Mouse (Mus musculus): ENCODE measurements around the gene Cyren. TPM values are rescaled to one million over a fixed set of nuclear protein-coding genes. Genes with fewer than 3 reads are reported as not detected.

Gene Cyren
- total RNA-seq, 1 experiment, result 4.3 TPM

DNA sequence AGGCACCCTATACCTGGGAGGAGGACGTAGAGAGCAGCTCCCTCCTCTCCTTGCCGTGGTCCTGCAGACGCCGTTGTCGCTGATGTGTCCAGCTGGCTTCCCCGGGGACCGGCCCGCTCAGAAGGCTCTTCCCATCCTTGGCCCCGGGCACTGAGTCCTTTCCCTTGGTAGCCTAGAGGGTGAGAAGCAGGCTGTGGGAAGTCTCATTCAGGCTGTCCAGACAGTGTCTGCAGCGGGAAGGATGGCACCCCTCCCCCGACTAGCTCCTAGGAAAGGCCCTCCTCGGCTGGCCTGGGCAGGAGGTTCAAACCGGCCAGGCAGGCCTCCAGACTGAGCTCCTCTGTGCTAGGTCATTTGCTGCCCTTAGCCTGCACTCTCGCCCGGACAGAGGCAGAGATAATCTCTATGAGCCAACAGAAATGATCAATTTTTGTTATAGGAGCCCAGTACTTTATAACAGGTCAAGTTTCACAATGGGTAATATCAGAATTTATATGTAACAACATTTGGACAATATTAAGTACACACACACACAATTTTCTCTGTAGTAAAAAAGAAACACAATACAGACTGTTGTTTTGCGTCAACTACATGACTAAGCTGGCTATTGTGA lies 18.4 kb upstream of the Cyren start:
- DNase-seq (ENCODE audit: low read depth, low spot score), result no peak
- in situ Hi-C loops (cut with MboI; ENCODE audit: low sequenced_read_pairs in 2 of 2, unreplicated experiment in 2 of 2), result no loop called here
- no peak overlapping the region for H3K4me3 ChIP-seq (ENCODE audit: insufficient read depth in 1 of 2, low read depth in 1 of 2, low read length in 2 of 2, poor library complexity in 1 of 2, severe bottlenecking in 1 of 2)
- H3K9ac ChIP-seq (ENCODE audit: insufficient read depth, low read depth, low read length, poor library complexity, severe bottlenecking), result no peak overlapping the region
- no peak overlapping the region for H3K27ac ChIP-seq (ENCODE audit: insufficient read depth, low read depth, low read length, poor library complexity, severe bottlenecking)
- no peaks in the 10 kb centered on the region for H3K9me3 ChIP-seq (ENCODE audit: control insufficient read depth, insufficient read depth, low read depth, low read length)
- peaks cover 0 to 6% of the 10 kb centered on the region in 2 experiments; a peak in 3 of 4 replicates for H3K4me1 ChIP-seq (ENCODE audit: control insufficient read depth in 2 of 2, insufficient read depth in 2 of 2, low read length in 2 of 2, poor library complexity in 1 of 2)
- H3K36me3 ChIP-seq (ENCODE audit: control insufficient read depth, insufficient read depth, low read length, poor library complexity, severe bottlenecking), result peaks cover 17% of the 10 kb centered on the region; the same call in 1 of the 2 replicates
- no peak for TF ChIP-seq ZC3H11A (IDR thresholded peaks at IDR 0.05; ENCODE audit: borderline replicate concordance, low read depth, low read length)

DNA sequence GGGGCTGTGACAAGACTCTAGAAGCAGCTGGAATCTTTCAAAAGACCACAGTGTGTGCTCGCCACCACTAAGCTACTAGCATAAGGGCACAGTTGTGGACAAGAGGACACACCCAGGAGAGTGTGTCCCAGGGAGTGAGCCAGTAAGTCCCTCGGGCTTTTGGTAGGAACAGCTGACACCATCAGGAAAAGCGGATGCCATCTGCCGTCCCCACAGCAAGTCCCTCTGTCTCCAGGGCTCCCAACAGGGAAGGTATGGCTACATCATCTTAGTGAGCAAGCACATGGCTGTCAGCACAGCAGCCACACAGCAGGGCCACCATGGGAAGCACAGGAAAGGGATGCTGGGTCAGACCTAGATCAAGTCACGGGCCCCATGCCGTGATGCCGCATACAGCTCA lies 17.7 kb upstream of the Cyren start:
- peaks cover 19% of the 10 kb centered on the region; the same call in 1 of the 2 replicates for H3K36me3 ChIP-seq (ENCODE audit: control insufficient read depth, insufficient read depth, low read length, poor library complexity, severe bottlenecking)
- no peaks in the 10 kb centered on the region for H3K9me3 ChIP-seq (ENCODE audit: control insufficient read depth, insufficient read depth, low read depth, low read length)
- in situ Hi-C loops (cut with MboI; ENCODE audit: low sequenced_read_pairs in 2 of 2, unreplicated experiment in 2 of 2), result no loop called here
- H3K9ac ChIP-seq (ENCODE audit: insufficient read depth, low read depth, low read length, poor library complexity, severe bottlenecking), result no peak overlapping the region
- no peak overlapping the region for H3K27ac ChIP-seq (ENCODE audit: insufficient read depth, low read depth, low read length, poor library complexity, severe bottlenecking)
- TF ChIP-seq MAFK (IDR thresholded peaks at IDR 0.05; ENCODE audit: insufficient read depth, low read depth, low read length) (no peak), ZC3H11A (IDR thresholded peaks at IDR 0.05; ENCODE audit: borderline replicate concordance, low read depth, low read length) (no peak), CHD2 (IDR thresholded peaks at IDR 0.05; ENCODE audit: low read depth, low read length) (no peak), ZNF384 (IDR thresholded peaks at IDR 0.05; ENCODE audit: low read depth, low read length) (no peak), HCFC1 (IDR thresholded peaks at IDR 0.05; ENCODE audit: borderline replicate concordance, insufficient read depth, low read length) (no peak)
- H3K4me1 ChIP-seq (ENCODE audit: control insufficient read depth in 2 of 2, insufficient read depth in 2 of 2, low read length in 2 of 2, poor library complexity in 1 of 2), result peaks cover 0 to 6% of the 10 kb centered on the region in 2 experiments; a peak in 3 of 4 replicates
- DNase-seq (ENCODE audit: low read depth, low spot score), result no peak
- H3K4me3 ChIP-seq (ENCODE audit: insufficient read depth in 1 of 2, low read depth in 1 of 2, low read length in 2 of 2, poor library complexity in 1 of 2, severe bottlenecking in 1 of 2), result no peak overlapping the region

DNA sequence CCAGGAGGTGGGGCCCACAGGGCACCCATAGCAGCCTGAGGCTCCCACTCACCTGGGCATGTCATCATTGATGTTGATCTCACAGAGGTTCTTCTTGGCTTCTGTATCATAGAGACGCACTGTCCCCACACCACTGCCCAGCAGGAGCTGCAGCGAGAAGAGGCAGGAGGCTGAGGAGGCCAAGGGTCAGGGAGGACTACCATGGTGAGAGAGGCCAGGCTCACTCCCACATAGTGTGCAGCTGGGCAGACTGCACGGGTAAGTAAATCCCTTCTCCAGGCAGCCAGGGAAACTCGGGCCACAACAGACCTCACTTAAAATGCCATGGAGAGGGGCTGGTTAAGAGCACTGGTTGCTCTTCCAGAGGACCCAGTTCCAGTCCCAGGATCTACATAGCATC lies 11.3 kb upstream of the Cyren start:
- in situ Hi-C loops (cut with MboI; ENCODE audit: low sequenced_read_pairs in 2 of 2, unreplicated experiment in 2 of 2), result no loop called here
- Histone ChIP-seq H3K36me3 (ENCODE audit: control insufficient read depth, insufficient read depth, low read length, poor library complexity, severe bottlenecking) (peaks cover 21% of the 10 kb centered on the region), H3K9ac (ENCODE audit: insufficient read depth, low read depth, low read length, poor library complexity, severe bottlenecking) (no peak overlapping the region), H3K4me1 (ENCODE audit: control insufficient read depth in 2 of 2, insufficient read depth in 2 of 2, low read length in 2 of 2, poor library complexity in 1 of 2) (peaks cover 0 to 9% of the 10 kb centered on the region in 2 experiments; a peak in 2 of 4 replicates), H3K4me3 (ENCODE audit: insufficient read depth in 1 of 2, low read depth in 1 of 2, low read length in 2 of 2, poor library complexity in 1 of 2, severe bottlenecking in 1 of 2) (no peak overlapping the region), H3K27ac (ENCODE audit: insufficient read depth, low read depth, low read length, poor library complexity, severe bottlenecking) (no peak overlapping the region), H3K9me3 (ENCODE audit: control insufficient read depth, insufficient read depth, low read depth, low read length) (no peaks in the 10 kb centered on the region)
- DNase-seq (ENCODE audit: low read depth, low spot score), result no peak
- TF ChIP-seq ZNF384 (IDR thresholded peaks at IDR 0.05; ENCODE audit: low read depth, low read length) (no peak), CHD2 (IDR thresholded peaks at IDR 0.05; ENCODE audit: low read depth, low read length) (no peak), ZC3H11A (IDR thresholded peaks at IDR 0.05; ENCODE audit: borderline replicate concordance, low read depth, low read length) (no peak), MAFK (IDR thresholded peaks at IDR 0.05; ENCODE audit: insufficient read depth, low read depth, low read length) (no peak), HCFC1 (IDR thresholded peaks at IDR 0.05; ENCODE audit: borderline replicate concordance, insufficient read depth, low read length) (no peak)

DNA sequence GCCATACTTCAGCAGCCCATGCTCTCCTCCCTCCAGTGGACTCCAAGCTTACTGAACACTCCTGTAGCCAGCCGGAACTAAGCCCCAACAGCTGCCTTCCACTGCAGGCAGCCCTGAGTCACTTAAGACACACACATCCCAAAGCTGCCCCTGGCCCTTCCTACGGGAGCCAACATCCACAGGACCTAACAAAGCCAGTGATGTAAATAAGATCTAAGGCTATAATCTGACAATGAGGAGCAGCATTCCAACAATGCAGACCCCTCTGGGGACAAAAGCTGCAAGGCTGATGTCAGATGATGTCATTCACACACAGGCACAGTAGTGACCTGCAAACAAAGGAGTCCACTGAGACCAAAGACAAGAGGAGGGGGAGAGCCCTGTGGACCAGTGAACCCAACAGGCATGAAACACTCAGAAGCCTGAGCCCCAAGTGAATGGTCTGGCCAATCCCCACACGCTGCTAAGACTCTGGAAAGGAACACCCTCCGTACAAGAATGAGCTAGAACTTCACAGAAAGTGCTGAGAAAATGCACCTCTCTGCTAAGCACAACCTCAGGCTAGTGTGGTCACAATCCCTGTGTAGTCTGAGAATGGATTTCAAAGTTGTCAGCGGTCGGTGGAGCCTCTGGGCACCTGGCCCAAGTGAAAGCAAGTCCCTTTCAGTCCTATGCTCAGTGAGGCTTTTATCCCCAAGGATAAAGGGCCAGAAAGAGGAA lies 9.4 kb upstream of the Cyren start:
- no peak for TF ChIP-seq HCFC1 (IDR thresholded peaks at IDR 0.05; ENCODE audit: borderline replicate concordance, insufficient read depth, low read length)
- no peak for TF ChIP-seq CHD2 (IDR thresholded peaks at IDR 0.05; ENCODE audit: low read depth, low read length)
- TF ChIP-seq ZNF384 (IDR thresholded peaks at IDR 0.05; ENCODE audit: low read depth, low read length), result no peak
- TF ChIP-seq MAFK (IDR thresholded peaks at IDR 0.05; ENCODE audit: insufficient read depth, low read depth, low read length), result no peak
- TF ChIP-seq ZC3H11A (IDR thresholded peaks at IDR 0.05; ENCODE audit: borderline replicate concordance, low read depth, low read length), result no peak
- no peak overlapping the region for H3K4me3 ChIP-seq (ENCODE audit: insufficient read depth in 1 of 2, low read depth in 1 of 2, low read length in 2 of 2, poor library complexity in 1 of 2, severe bottlenecking in 1 of 2)
- H3K9ac ChIP-seq (ENCODE audit: insufficient read depth, low read depth, low read length, poor library complexity, severe bottlenecking), result no peak overlapping the region
- in situ Hi-C loops (cut with MboI; ENCODE audit: low sequenced_read_pairs in 2 of 2, unreplicated experiment in 2 of 2), result no loop called here
- no peak for DNase-seq (ENCODE audit: low read depth, low spot score)
- H3K27ac ChIP-seq (ENCODE audit: insufficient read depth, low read depth, low read length, poor library complexity, severe bottlenecking), result no peak overlapping the region
- no peaks in the 10 kb centered on the region for H3K9me3 ChIP-seq (ENCODE audit: control insufficient read depth, insufficient read depth, low read depth, low read length)
- H3K36me3 ChIP-seq (ENCODE audit: control insufficient read depth, insufficient read depth, low read length, poor library complexity, severe bottlenecking), result peaks cover 23% of the 10 kb centered on the region
- H3K4me1 ChIP-seq (ENCODE audit: control insufficient read depth in 2 of 2, insufficient read depth in 2 of 2, low read length in 2 of 2, poor library complexity in 1 of 2), result peaks cover 0 to 4% of the 10 kb centered on the region in 2 experiments; a peak in 2 of 4 replicates

Measured in ES-E14 (cell line).